Mouse (Mus musculus): ENCODE results near the gene Srpk2. TPM values are rescaled to one million over a fixed set of nuclear protein-coding genes. Genes with fewer than 3 reads are reported as not detected.
A peak's percentile ranks its signal among the peaks of the same experiment; 100 is the strongest.

The Srpk2 gene
- total and polyA plus RNA-seq, 3 experiments: 11.2 to 41.7 (median 16.9) TPM

DNA sequence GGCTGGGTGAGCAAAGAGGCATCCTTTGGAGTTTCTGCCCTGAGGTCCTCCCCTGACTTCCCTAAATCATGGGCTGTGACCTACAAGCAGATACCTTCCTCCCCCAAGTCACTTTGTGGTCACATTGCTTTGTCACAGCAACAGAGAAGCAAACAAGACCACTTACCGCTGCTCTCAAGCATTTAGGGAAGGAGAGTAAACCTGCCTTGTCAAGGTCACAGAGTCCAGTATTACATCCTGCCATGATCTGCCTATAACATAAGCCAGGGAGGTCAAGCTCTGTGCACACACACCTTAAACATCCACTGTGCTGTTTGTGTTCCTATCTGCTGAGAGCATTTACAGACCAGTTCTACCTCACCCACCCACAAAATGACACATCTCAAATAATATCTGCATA, 86.4 kb downstream of the Srpk2 start:
- H3K79me2 ChIP-seq (ENCODE audit: control insufficient read depth, insufficient read depth, low read length, poor library complexity): peaks cover 2% of the 10 kb centered on the region; the same call in 1 of the 2 replicates
- peaks cover 24 to 34% of the 10 kb centered on the region in 2 experiments for H3K4me1 ChIP-seq (ENCODE audit: control insufficient read depth in 1 of 2, insufficient read depth in 2 of 2, low read length in 2 of 2)
- H3K27me3 ChIP-seq (ENCODE audit: control insufficient read depth in 1 of 2, insufficient read depth in 2 of 2, low read length in 2 of 2): no peaks in the 10 kb centered on the region
- H3K9me3 ChIP-seq (replicated peaks; ENCODE audit: insufficient read depth, low read length): no peaks in the 10 kb centered on the region
- H3K27ac ChIP-seq (ENCODE audit: control insufficient read depth, low read depth, low read length): peak overlapping the region; percentile 48
- TF ChIP-seq CHD2 (IDR thresholded peaks at IDR 0.05; ENCODE audit: low read length) (no peak), MXI1 (IDR thresholded peaks at IDR 0.05; ENCODE audit: low read depth, low read length) (no peak), TCF12 (IDR thresholded peaks at IDR 0.05; ENCODE audit: low read depth, low read length) (no peak), EP300 (IDR thresholded peaks at IDR 0.05; ENCODE audit: low read depth in 1 of 2, low read length in 2 of 2) (peak in 1 of 2 experiments; percentile 31; a peak in 2 of 4 replicates), HCFC1 (IDR thresholded peaks at IDR 0.05; ENCODE audit: low read depth, low read length) (0 out of 2 replicates have a peak, but pooled peaks have one; percentile 27), NELFE (IDR thresholded peaks at IDR 0.05; ENCODE audit: low read depth, low read length) (no peak), E2F4 (IDR thresholded peaks at IDR 0.05; ENCODE audit: borderline replicate concordance, low read depth, low read length) (no peak), RCOR1 (IDR thresholded peaks at IDR 0.05; ENCODE audit: low read depth, low read length) (peak; percentile 58; the same call in 1 of the 2 replicates), ETS1 (IDR thresholded peaks at IDR 0.05; ENCODE audit: low read depth, low read length) (peak; percentile 63; the same call in 1 of the 2 replicates), POLR2A (IDR thresholded peaks at IDR 0.05; ENCODE audit: control insufficient read depth in 1 of 2, insufficient read depth in 1 of 2, low read depth in 1 of 2, low read length in 2 of 2, poor library complexity in 1 of 2) (no peak), NRF1 (IDR thresholded peaks at IDR 0.05; ENCODE audit: insufficient read depth, low read depth, low read length, poor library complexity, severe bottlenecking) (no peak), RAD21 (IDR thresholded peaks at IDR 0.05; ENCODE audit: low read depth, low read length) (no peak), CTCF (IDR thresholded peaks at IDR 0.05 in 2 of 3, conservative IDR thresholded peaks at IDR 0.05 in 1 of 3; ENCODE audit: control insufficient read depth in 1 of 3, insufficient read depth in 1 of 3, low read depth in 2 of 3, low read length in 3 of 3, poor library complexity in 1 of 3, severe bottlenecking in 1 of 3) (no peak), POLR2AphosphoS2 (IDR thresholded peaks at IDR 0.05; ENCODE audit: low read length) (no peak), TBP (IDR thresholded peaks at IDR 0.05; ENCODE audit: low read depth, low read length) (no peak), ZNF384 (IDR thresholded peaks at IDR 0.05; ENCODE audit: low read depth, low read length) (no peak), MYC (IDR thresholded peaks at IDR 0.05; ENCODE audit: low read depth, low read length) (no peak; the same call in 1 of the 2 replicates), MYB (IDR thresholded peaks at IDR 0.05; ENCODE audit: low read depth, low read length) (no peak), TAL1 (IDR thresholded peaks at IDR 0.05; ENCODE audit: low read length) (no peak), SMC3 (IDR thresholded peaks at IDR 0.05; ENCODE audit: low read depth, low read length) (no peak), UBTF (IDR thresholded peaks at IDR 0.05; ENCODE audit: borderline replicate concordance, insufficient read depth, low read depth, low read length) (no peak), MAZ (IDR thresholded peaks at IDR 0.05; ENCODE audit: low read depth, low read length) (0 out of 2 replicates have a peak, but pooled peaks have one; percentile 14), SIN3A (IDR thresholded peaks at IDR 0.05; ENCODE audit: low read length) (peak; percentile 54), ZMIZ1 (IDR thresholded peaks at IDR 0.05; ENCODE audit: low read depth, low read length) (no peak), GABPA (IDR thresholded peaks at IDR 0.05; ENCODE audit: low read depth, low read length) (no peak), MAFK (IDR thresholded peaks at IDR 0.05; ENCODE audit: borderline replicate concordance, low read depth, low read length) (no peak), KAT2A (conservative IDR thresholded peaks at IDR 0.05; ENCODE audit: low read depth, low read length) (no peak), BHLHE40 (IDR thresholded peaks at IDR 0.05; ENCODE audit: borderline replicate concordance, low read depth, low read length) (no peak), USF2 (IDR thresholded peaks at IDR 0.05; ENCODE audit: borderline replicate concordance in 1 of 2, insufficient read depth in 1 of 2, low read depth in 1 of 2, low read length in 2 of 2) (no peak), GATA1 (IDR thresholded peaks at IDR 0.05; ENCODE audit: low read depth, low read length) (peak; percentile 21; the same call in 1 of the 2 replicates), USF1 (IDR thresholded peaks at IDR 0.05; ENCODE audit: low read depth, low read length) (peak; percentile 33; the same call in 1 of the 2 replicates), ZC3H11A (IDR thresholded peaks at IDR 0.05; ENCODE audit: low read depth, low read length) (no peak), MAX (IDR thresholded peaks at IDR 0.05; ENCODE audit: low read length) (no peak; the same call in 1 of the 2 replicates)
- peak; percentile 95 for DNase-seq (ENCODE audit: low read depth, low spot score)
- H3K4me3 ChIP-seq (ENCODE audit: control insufficient read depth in 1 of 2, insufficient read depth in 1 of 2, low read depth in 2 of 2, low read length in 2 of 2): no peak overlapping the region
- no peak overlapping the region for H3K9ac ChIP-seq (ENCODE audit: control insufficient read depth, low read depth, low read length, poor library complexity, severe bottlenecking)
- H3K36me3 ChIP-seq (ENCODE audit: control insufficient read depth in 1 of 2, insufficient read depth in 2 of 2, low read length in 2 of 2): peaks cover 0 to 30% of the 10 kb centered on the region in 2 experiments; a peak in 3 of 4 replicates
